ENCODE assay signal across 11 mouse cellular contexts in the genomic region with DNA sequence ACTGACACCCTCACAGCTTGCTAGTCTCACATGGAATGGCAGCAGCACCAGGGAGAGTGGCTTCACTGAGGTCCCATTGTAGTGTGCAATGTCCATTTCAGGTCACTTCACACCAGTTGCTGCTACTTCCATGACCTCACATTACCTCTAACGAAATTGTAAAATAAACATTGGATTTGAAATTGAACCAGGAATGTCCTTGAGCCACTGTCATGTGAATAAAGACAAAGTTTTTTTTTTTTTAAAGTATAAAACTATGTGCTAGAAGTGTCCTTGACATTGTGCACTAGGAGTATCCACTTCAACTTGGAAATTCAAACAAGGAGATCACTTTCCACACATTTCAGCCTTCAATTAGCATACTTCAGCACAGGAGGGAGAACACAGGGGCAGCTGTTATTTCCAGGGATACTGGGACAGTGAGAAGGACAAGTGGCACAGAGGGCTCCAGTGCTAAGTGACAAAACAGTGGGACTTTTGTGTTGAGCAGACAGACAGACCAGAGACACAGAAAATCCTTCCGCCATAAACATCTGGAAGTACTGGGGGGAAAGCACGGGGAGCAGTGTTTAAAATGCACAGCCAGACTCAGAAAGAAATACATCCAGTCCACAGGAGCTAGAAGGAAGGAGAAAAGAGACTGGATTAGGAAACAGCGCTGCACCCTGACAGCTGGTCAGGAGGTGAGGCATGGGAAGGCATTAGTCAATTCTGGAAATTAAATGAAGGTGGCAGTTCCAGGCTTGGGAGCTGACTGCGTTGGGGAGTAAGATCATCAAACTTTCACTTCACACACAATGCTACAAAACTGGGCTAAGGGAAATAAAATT. TPM values are rescaled to one million over a fixed set of nuclear protein-coding genes. Genes with fewer than 3 reads are reported as not detected.
DNase-seq lines count a peak whose midpoint lies in the region; ATAC-seq lines count a peak whose summit lies in the region.
"Had no signal": no experiment of that assay in that cellular context is flagged by ENCODE, and none has a peak within 500 bp of the region (broad histone marks: within the 10 kb centered on the region; RNA-seq: fewer than 3 reads in every experiment).

No protein-coding gene starts in this region.

- no peaks in the 10 kb centered on the region for H3K27me3 ChIP-seq in embryonic facial prominence, embryonic 14.5 days (replicated peaks; ENCODE audit: control insufficient read depth, insufficient read depth, low read length)
- no peaks in the 10 kb centered on the region for H3K27me3 ChIP-seq in hindbrain, embryonic 16.5 days (replicated peaks; ENCODE audit: control insufficient read depth, insufficient read depth, low read length)

- H3K9me3 ChIP-seq in embryonic facial prominence, embryonic 14.5 days (ENCODE audit: control insufficient read depth, low read length) = no peaks in the 10 kb centered on the region
- no peaks in the 10 kb centered on the region for H3K9me3 ChIP-seq in hindbrain, embryonic 16.5 days (ENCODE audit: control insufficient read depth, low read length)

- H3K4me2 ChIP-seq in embryonic facial prominence, embryonic 14.5 days (ENCODE audit: low read depth, low read length) = no peak overlapping the region
- no peak overlapping the region for H3K4me2 ChIP-seq in hindbrain, embryonic 16.5 days (ENCODE audit: low read length)

- H3K4me3 ChIP-seq in embryonic facial prominence, embryonic 14.5 days (ENCODE audit: low read depth, low read length) = no peak overlapping the region
- no peak overlapping the region for H3K4me3 ChIP-seq in hindbrain, embryonic 16.5 days (ENCODE audit: low read length)

- no peaks in the 10 kb centered on the region for H3K36me3 ChIP-seq in embryonic facial prominence, embryonic 14.5 days (ENCODE audit: control insufficient read depth, insufficient read depth, low read length)
- H3K36me3 ChIP-seq in hindbrain, embryonic 16.5 days (ENCODE audit: control insufficient read depth, insufficient read depth, low read length) = no peaks in the 10 kb centered on the region

- H3K9ac ChIP-seq in embryonic facial prominence, embryonic 14.5 days (ENCODE audit: low read depth, low read length) = no peak overlapping the region
- no peak overlapping the region for H3K9ac ChIP-seq in hindbrain, embryonic 16.5 days (ENCODE audit: low read depth, low read length)

- WGBS in embryonic facial prominence, embryonic 14.5 days = 22% methylated on average over 5 of the region's 5 CpGs
- 60% methylated on average over 5 of the region's 5 CpGs for WGBS in hindbrain, embryonic 16.5 days

- peak; percentile 13 to 17 for DNase-seq in left cerebral cortex, postnatal 10 days (ENCODE audit: extremely low spot score in 1 of 2, low spot score in 2 of 2)
- no peak for DNase-seq in left cerebral cortex, adult 18-20 months (ENCODE audit: low spot score in 2 of 2)
- DNase-seq in embryonic facial prominence, embryonic 14.5 days (ENCODE audit: low spot score) = peak; percentile 22
- peak; percentile 14 to 17 for DNase-seq in lung, postnatal 4 days
- DNase-seq in thymus, adult 18-20 months = no peak
- no peak for DNase-seq in cerebellum, postnatal 14 days
- DNase-seq: adrenal gland, adult 8-10 months; gastrocnemius, postnatal 10 days; heart, postnatal 36 days; right cerebral cortex, postnatal 4 days had no signal

- intact Hi-C loops in left cerebral cortex, postnatal 10 days (cut with DNase I) = loop anchor here (5.0 kb wide), 1 partner anchor 243 kb away; no protein-coding TSS in a partner anchor

- no peak overlapping the region for H3K27ac ChIP-seq in embryonic facial prominence, embryonic 14.5 days (replicated peaks; ENCODE audit: low read depth, low read length)
- no peak overlapping the region for H3K27ac ChIP-seq in hindbrain, embryonic 16.5 days (ENCODE audit: low read depth, low read length)

- H3K4me1 ChIP-seq in embryonic facial prominence, embryonic 14.5 days (ENCODE audit: control insufficient read depth, insufficient read depth, low read length) = no peaks in the 10 kb centered on the region
- no peaks in the 10 kb centered on the region for H3K4me1 ChIP-seq in hindbrain, embryonic 16.5 days (ENCODE audit: control insufficient read depth, insufficient read depth, low read depth, low read length)

- no peak for ATAC-seq in embryonic facial prominence, embryonic 14.5 days (ENCODE audit: low read depth)
- peak; percentile 68; the same call in 1 of the 2 replicates for ATAC-seq in hindbrain, embryonic 16.5 days

RNA-seq across cellular contexts. Expression of a gene that starts 49.9 kb away (rescaled TPM):
- total RNA-seq in left cerebral cortex, postnatal 10 days (2021) = 1 to 10 TPM; 7.6 to 9.0 TPM
- 1 to 10 TPM; 7.8 to 8.1 TPM for total RNA-seq in left cerebral cortex, adult 18-20 months (2021)
- 5.9 and 6.7 TPM in 2 replicates for polyA plus RNA-seq in embryonic facial prominence, embryonic 14.5 days (2014; fragmentation: Nextera tagmentation; extraction: Ambion mirVana)
- 1.7 and 2.2 TPM in 2 replicates for polyA plus RNA-seq in hindbrain, embryonic 16.5 days (2015; fragmentation: Nextera tagmentation; extraction: Ambion mirVana)

Comparison
In these comparisons a context has a peak if more than half of its experiments do, and no peak if none do; other contexts are left out.
1. DNase-seq: peak in left cerebral cortex, postnatal 10 days (2 of 2), embryonic facial prominence, embryonic 14.5 days (single experiment) and lung, postnatal 4 days (2 of 2); none in left cerebral cortex, adult 18-20 months (0 of 2), thymus, adult 18-20 months (0 of 2) and cerebellum, postnatal 14 days (0 of 2).